7 mouse cellular contexts compared by ENCODE assay signal in the genomic region with DNA sequence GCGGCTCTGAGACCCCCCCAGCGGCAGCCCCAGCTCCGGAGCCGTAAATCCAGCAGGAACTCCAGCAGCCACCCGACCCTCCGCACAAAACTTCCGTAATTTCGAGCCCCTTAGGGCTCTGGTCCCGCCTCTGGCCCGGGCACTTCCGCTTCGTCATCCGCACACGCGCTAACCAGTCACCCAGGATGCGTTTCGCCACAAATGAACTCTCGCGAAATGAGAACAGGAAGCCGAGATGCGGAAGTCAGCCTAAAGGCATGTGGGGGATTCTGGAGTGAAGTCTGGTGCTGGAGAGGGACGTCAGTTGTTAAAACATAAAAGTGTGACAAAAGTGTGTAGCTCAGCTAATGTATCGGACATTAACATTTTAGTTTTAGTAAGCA. TPM values are rescaled to one million over a fixed set of nuclear protein-coding genes. Genes with fewer than 3 reads are reported as not detected.
DNase-seq lines count a peak whose midpoint lies in the region; ATAC-seq lines count a peak whose summit lies in the region.

A gene (minus strand): TSS at position 187 of the 383 bp plus-strand sequence.

- H3K4me1 ChIP-seq in intestine, embryonic 16.5 days (ENCODE audit: control insufficient read depth, insufficient read depth, low read length) = 0 out of 2 replicates have a peak, but pooled peaks cover 7% of the 10 kb centered on the region
- peaks cover 9% of the 10 kb centered on the region; the same call in 1 of the 2 replicates for H3K4me1 ChIP-seq in midbrain, embryonic 11.5 days (ENCODE audit: control insufficient read depth, insufficient read depth, low read length)

- peak within 1 kb of the TSS; percentile 99 for H3K9ac ChIP-seq in intestine, embryonic 16.5 days (ENCODE audit: low read depth, low read length)
- H3K9ac ChIP-seq in midbrain, embryonic 11.5 days (ENCODE audit: low read length) = peak within 1 kb of the TSS; percentile 95

- peak; percentile 91 for DNase-seq in adrenal gland, adult 8-10 months
- peak; percentile 91 for DNase-seq in embryo, embryonic 9.5 days (ENCODE audit: extremely low spot score)
- DNase-seq in gastrocnemius, postnatal 4 days (ENCODE audit: low spot score in 2 of 2) = peak; percentile 80 to 91
- DNase-seq in left cerebral cortex, postnatal 36 days (ENCODE audit: low spot score in 2 of 2) = peak; percentile 90 to 91
- peak; percentile 99 for DNase-seq in midbrain, embryonic 11.5 days (ENCODE audit: low spot score, missing footprints)
- DNase-seq in skeletal muscle tissue, adult 2 months (ENCODE audit: low read depth, low spot score) = peak; percentile 92

- WGBS in intestine, embryonic 16.5 days = under 1% methylated on average over 23 of the region's 23 CpGs
- WGBS in midbrain, embryonic 11.5 days = under 1% methylated on average over 23 of the region's 23 CpGs

- no peaks in the 10 kb centered on the region for H3K9me3 ChIP-seq in intestine, embryonic 16.5 days (ENCODE audit: control insufficient read depth, low read length)
- no peaks in the 10 kb centered on the region for H3K9me3 ChIP-seq in midbrain, embryonic 11.5 days (ENCODE audit: control insufficient read depth, low read length)

- peak within 1 kb of the TSS; percentile 71 for H3K4me2 ChIP-seq in intestine, embryonic 16.5 days (ENCODE audit: low read depth, low read length)
- H3K4me2 ChIP-seq in midbrain, embryonic 11.5 days = peak within 1 kb of the TSS; percentile 72

- H3K4me3 ChIP-seq in intestine, embryonic 16.5 days (ENCODE audit: low read length) = peak within 1 kb of the TSS; percentile 98
- H3K4me3 ChIP-seq in midbrain, embryonic 11.5 days (ENCODE audit: low read depth, low read length) = peak within 1 kb of the TSS; percentile 94

- peak; percentile 99 for ATAC-seq in intestine, embryonic 16.5 days
- ATAC-seq in midbrain, embryonic 11.5 days (ENCODE audit: low FRiP score) = peak; percentile 99

- H3K36me3 ChIP-seq in intestine, embryonic 16.5 days (ENCODE audit: control insufficient read depth, insufficient read depth, low read length) = no peaks in the 10 kb centered on the region
- no peaks in the 10 kb centered on the region for H3K36me3 ChIP-seq in midbrain, embryonic 11.5 days (ENCODE audit: control insufficient read depth, insufficient read depth, low read length)

- intact Hi-C loops in left cerebral cortex, postnatal 36 days (cut with DNase I) = loop anchor here (2.0 to 5.0 kb wide), 2 partner anchors 38 to 86 kb away; a partner anchor contains a TSS

- H3K27me3 ChIP-seq in intestine, embryonic 16.5 days (replicated peaks; ENCODE audit: control insufficient read depth, insufficient read depth, low read length) = no peaks in the 10 kb centered on the region
- H3K27me3 ChIP-seq in midbrain, embryonic 11.5 days (ENCODE audit: control insufficient read depth, insufficient read depth, low read length) = no peaks in the 10 kb centered on the region

- H3K27ac ChIP-seq in intestine, embryonic 16.5 days (ENCODE audit: low read length) = peak within 1 kb of the TSS; percentile 97
- peak within 1 kb of the TSS; percentile 54; the same call in 1 of the 2 replicates for H3K27ac ChIP-seq in midbrain, embryonic 11.5 days (ENCODE audit: low read depth, low read length)

RNA-seq across cellular contexts. Expression of the gene that starts here (rescaled TPM):
- 100 to 1,000 TPM in 3 of 4 experiments, 10 to 100 TPM in 1; 98.5 to 116 (median 108) TPM for total RNA-seq in adrenal gland, adult 8-10 months (2022)
- 10 to 100 TPM; 45.8 to 49.8 TPM for total RNA-seq in gastrocnemius, postnatal 4 days (2021)
- 68.9 and 78.2 TPM in 2 replicates for polyA plus RNA-seq in intestine, embryonic 16.5 days (2015; fragmentation: Nextera tagmentation; extraction: Ambion mirVana)
- total RNA-seq in left cerebral cortex, postnatal 36 days (2021) = 10 to 100 TPM; 48.4 to 60.7 TPM
- polyA plus RNA-seq in midbrain, embryonic 11.5 days (2014; fragmentation: Nextera tagmentation; extraction: Ambion mirVana) = 67.1 and 76.4 TPM in 2 replicates

Comparison
In these comparisons a context has a peak if more than half of its experiments do, and no peak if none do; other contexts are left out.
1. Peak in every context shown above with its lines: DNase-seq, ATAC-seq, H3K4me3 ChIP-seq and H3K27ac ChIP-seq.